Mouse (Mus musculus) CD4-positive, CD25-positive, alpha-beta regulatory T cell, adult 4 months (primary cell): ENCODE results near the gene Tnpo3. TPM values are rescaled to one million over a fixed set of nuclear protein-coding genes. Genes with fewer than 3 reads are reported as not detected.

ENCODE experiments used
- polyA plus RNA-seq, 2 experiments: library from polyadenylated mRNA; unstranded; fragments of 100-300 nt; shearing (Covaris generic); gene quantifications; one replicate each; pipeline ENCODE4 v1.2.1; 2017

The Tnpo3 gene
- polyA plus RNA-seq, 2 experiments from 2014 or later, result 67.5 to 110 TPM

Other genes with a start within 250 kb of the Tnpo3 start
- under 1 TPM; 0.38 to 0.62 TPM for gene Opn1sw, start 221.4 kb downstream of the Tnpo3 start, polyA plus RNA-seq
- gene Ccdc136, start 213.6 kb downstream of the Tnpo3 start, polyA plus RNA-seq, result under 1 TPM in 1 of 2 experiments, not detected in 1; 0.51 TPM
- not detected for gene Flnc, start 176.6 kb downstream of the Tnpo3 start, polyA plus RNA-seq
- 100 to 1,000 TPM; 325 to 332 TPM for gene Atp6v1f, start 142.2 kb downstream of the Tnpo3 start, polyA plus RNA-seq
- not detected for gene Atp6v1fnb, start 138.4 kb downstream of the Tnpo3 start, polyA plus RNA-seq
- under 1 TPM in 1 of 2 experiments, not detected in 1; 0.38 TPM for gene Kcp, start 101.9 kb downstream of the Tnpo3 start, polyA plus RNA-seq
- gene Irf5, start 83.3 kb downstream of the Tnpo3 start, polyA plus RNA-seq, result 10 to 100 TPM; 24.8 to 32.7 TPM
- gene Tspan33, start 84.3 kb upstream of the Tnpo3 start, polyA plus RNA-seq, result under 1 TPM in 1 of 2 experiments, not detected in 1; 0.20 TPM
- gene Smo, start 125.6 kb upstream of the Tnpo3 start, polyA plus RNA-seq, result under 1 TPM in 1 of 2 experiments, not detected in 1; 0.11 TPM
- 100 to 1,000 TPM in 1 of 2 experiments, 10 to 100 TPM in 1; 87.8 to 108 TPM for gene Ahcyl2, start 158.1 kb upstream of the Tnpo3 start, polyA plus RNA-seq